Comparison of ENCODE assay signal across 8 mouse cellular contexts in genomic region chr17:24707801-24708425, GRCm38 (mm10). TPM values are rescaled to one million over a fixed set of nuclear protein-coding genes. Genes with fewer than 3 reads are reported as not detected.
DNase-seq lines count a peak whose midpoint lies in the region; ATAC-seq lines count a peak whose summit lies in the region.

No protein-coding gene starts in this region.

- H3K4me1 ChIP-seq in limb, embryonic 13.5 days = peaks cover 14% of the 10 kb centered on the region
- peaks cover 7% of the 10 kb centered on the region; the same call in 1 of the 2 replicates for H3K4me1 ChIP-seq in neural tube, embryonic 14.5 days (ENCODE audit: control insufficient read depth, insufficient read depth, low read length)

- H3K9me3 ChIP-seq in limb, embryonic 13.5 days = no peaks in the 10 kb centered on the region
- no peaks in the 10 kb centered on the region for H3K9me3 ChIP-seq in neural tube, embryonic 14.5 days (ENCODE audit: control insufficient read depth, low read length)

- ATAC-seq in erythroblast, adult 5-6 weeks (replicated peaks; ENCODE audit: low FRiP score, poor library complexity, severe bottlenecking) = peak; percentile 22
- peak; percentile 14; the same call in 1 of the 2 replicates for ATAC-seq in limb, embryonic 13.5 days (ENCODE audit: low FRiP score, low read depth)
- ATAC-seq in neural tube, embryonic 14.5 days (ENCODE audit: low read depth) = peak; percentile 51; the same call in 1 of the 2 replicates

- H3K9ac ChIP-seq in limb, embryonic 13.5 days = peak overlapping the region; percentile 81
- peak overlapping the region; percentile 68 for H3K9ac ChIP-seq in neural tube, embryonic 14.5 days (replicated peaks; ENCODE audit: low read depth, low read length)

- no peaks in the 10 kb centered on the region for H3K27me3 ChIP-seq in limb, embryonic 13.5 days
- no peaks in the 10 kb centered on the region for H3K27me3 ChIP-seq in neural tube, embryonic 14.5 days (ENCODE audit: control insufficient read depth, insufficient read depth, low read length)

- H3K4me2 ChIP-seq in limb, embryonic 13.5 days (replicated peaks) = peak overlapping the region; percentile 84
- H3K4me2 ChIP-seq in neural tube, embryonic 14.5 days (ENCODE audit: low read depth, low read length) = peak overlapping the region; percentile 89

- H3K4me3 ChIP-seq in limb, embryonic 13.5 days = peak overlapping the region; percentile 85
- peak overlapping the region; percentile 80 for H3K4me3 ChIP-seq in neural tube, embryonic 14.5 days (ENCODE audit: low read depth, low read length)

- DNase-seq in adrenal gland, postnatal 14 days = peak; percentile 38
- DNase-seq in adrenal gland, adult 2 months = no peak
- DNase-seq in 416B (ENCODE audit: low read depth) = peak; percentile 59
- no peak for DNase-seq in spleen, postnatal 4 days (ENCODE audit: low spot score in 2 of 2)
- DNase-seq in ovary, adult 18-20 months (ENCODE audit: low spot score) = no peak

- 6% methylated on average over 24 of the region's 24 CpGs for WGBS in limb, embryonic 13.5 days
- 7% methylated on average over 24 of the region's 24 CpGs for WGBS in neural tube, embryonic 14.5 days

- peak overlapping the region; percentile 67 for H3K27ac ChIP-seq in limb, embryonic 13.5 days
- peak overlapping the region; percentile 73 for H3K27ac ChIP-seq in neural tube, embryonic 14.5 days (ENCODE audit: low read depth, low read length)

- peaks cover 29% of the 10 kb centered on the region for H3K36me3 ChIP-seq in limb, embryonic 13.5 days
- H3K36me3 ChIP-seq in neural tube, embryonic 14.5 days (ENCODE audit: control insufficient read depth, insufficient read depth, low read length) = peaks cover 13% of the 10 kb centered on the region; the same call in 1 of the 2 replicates

RNA-seq across cellular contexts. Expression of gene Tbl3, which starts 0.5 kb away (rescaled TPM):
- 35.8 and 41.2 TPM in 2 replicates for total RNA-seq in adrenal gland, postnatal 14 days (2021)
- total RNA-seq in adrenal gland, adult 2 months (2021) = 10 to 100 TPM; 27.9 to 41.1 TPM
- polyA plus RNA-seq in adrenal gland, adult 2 months (2012; rRNA removed) = 49.0 and 63.2 TPM in 2 replicates
- 0.58 and 5.9 TPM in 2 replicates for total RNA-seq in erythroblast, adult 5-6 weeks (2015; ENCODE audit: low replicate concordance)
- 4.3 and 11.9 TPM in 2 replicates for total RNA-seq in erythroblast, adult 5-6 weeks (2017; ENCODE audit: low replicate concordance)
- polyA plus RNA-seq in limb, embryonic 13.5 days (2015; fragmentation: Nextera tagmentation; extraction: Ambion mirVana) = 79.8 and 84.6 TPM in 2 replicates
- polyA plus RNA-seq in neural tube, embryonic 14.5 days (2014; fragmentation: Nextera tagmentation; extraction: Ambion mirVana) = 59.9 and 70.1 TPM in 2 replicates

RNA-seq across cellular contexts. Expression of gene Rnf151, which starts 9.9 kb away (rescaled TPM):
- not detected in 2 replicates for total RNA-seq in adrenal gland, postnatal 14 days (2021)
- total RNA-seq in adrenal gland, adult 2 months (2021) = not detected
- 0.25 and 0.61 TPM in 2 replicates for polyA plus RNA-seq in adrenal gland, adult 2 months (2012; rRNA removed)
- not detected in 2 replicates for total RNA-seq in erythroblast, adult 5-6 weeks (2015; ENCODE audit: low replicate concordance)
- total RNA-seq in erythroblast, adult 5-6 weeks (2017; ENCODE audit: low replicate concordance) = not detected in 2 replicates
- not detected in 2 replicates for polyA plus RNA-seq in limb, embryonic 13.5 days (2015; fragmentation: Nextera tagmentation; extraction: Ambion mirVana)
- polyA plus RNA-seq in neural tube, embryonic 14.5 days (2014; fragmentation: Nextera tagmentation; extraction: Ambion mirVana) = not detected in 2 replicates

RNA-seq across cellular contexts. Expression of gene Rps2, which starts 10.0 kb away (rescaled TPM):
- total RNA-seq in adrenal gland, postnatal 14 days (2021) = 702 and 762 TPM in 2 replicates
- 100 to 1,000 TPM; 718 to 903 TPM for total RNA-seq in adrenal gland, adult 2 months (2021)
- 2,302 and 2,907 TPM in 2 replicates for polyA plus RNA-seq in adrenal gland, adult 2 months (2012; rRNA removed)
- total RNA-seq in erythroblast, adult 5-6 weeks (2015; ENCODE audit: low replicate concordance) = 1,254 and 1,636 TPM in 2 replicates
- 281 and 355 TPM in 2 replicates for total RNA-seq in erythroblast, adult 5-6 weeks (2017; ENCODE audit: low replicate concordance)
- polyA plus RNA-seq in limb, embryonic 13.5 days (2015; fragmentation: Nextera tagmentation; extraction: Ambion mirVana) = 1,267 and 1,298 TPM in 2 replicates
- polyA plus RNA-seq in neural tube, embryonic 14.5 days (2014; fragmentation: Nextera tagmentation; extraction: Ambion mirVana) = 742 and 744 TPM in 2 replicates

RNA-seq across cellular contexts. Expression of gene Noxo1, which starts 11.9 kb away (rescaled TPM):
- 3.6 and 5.7 TPM in 2 replicates for total RNA-seq in adrenal gland, postnatal 14 days (2021)
- total RNA-seq in adrenal gland, adult 2 months (2021) = 1 to 10 TPM; 2.8 to 6.4 TPM
- polyA plus RNA-seq in adrenal gland, adult 2 months (2012; rRNA removed) = 4.9 and 9.4 TPM in 2 replicates
- total RNA-seq in erythroblast, adult 5-6 weeks (2015; ENCODE audit: low replicate concordance) = not detected in 2 replicates
- total RNA-seq in erythroblast, adult 5-6 weeks (2017; ENCODE audit: low replicate concordance) = not detected in 2 replicates
- 2.5 and 3.1 TPM in 2 replicates for polyA plus RNA-seq in limb, embryonic 13.5 days (2015; fragmentation: Nextera tagmentation; extraction: Ambion mirVana)
- 1.3 and 3.3 TPM in 2 replicates for polyA plus RNA-seq in neural tube, embryonic 14.5 days (2014; fragmentation: Nextera tagmentation; extraction: Ambion mirVana)

RNA-seq across cellular contexts. Expression of gene Gfer, which starts 12.0 kb away (rescaled TPM):
- 36.0 and 39.3 TPM in 2 replicates for total RNA-seq in adrenal gland, postnatal 14 days (2021)
- 10 to 100 TPM; 37.7 to 41.6 TPM for total RNA-seq in adrenal gland, adult 2 months (2021)
- 40.7 and 43.1 TPM in 2 replicates for polyA plus RNA-seq in adrenal gland, adult 2 months (2012; rRNA removed)
- total RNA-seq in erythroblast, adult 5-6 weeks (2015; ENCODE audit: low replicate concordance) = 2.7 and 6.3 TPM in 2 replicates
- total RNA-seq in erythroblast, adult 5-6 weeks (2017; ENCODE audit: low replicate concordance) = 3.0 and 7.2 TPM in 2 replicates
- 46.6 and 48.1 TPM in 2 replicates for polyA plus RNA-seq in limb, embryonic 13.5 days (2015; fragmentation: Nextera tagmentation; extraction: Ambion mirVana)
- 37.0 and 40.1 TPM in 2 replicates for polyA plus RNA-seq in neural tube, embryonic 14.5 days (2014; fragmentation: Nextera tagmentation; extraction: Ambion mirVana)

Comparison
In these comparisons a context has a peak if more than half of its experiments do, and no peak if none do; other contexts are left out.
1. DNase-seq: peak in adrenal gland, postnatal 14 days (single experiment) and 416B (single experiment); none in adrenal gland, adult 2 months (single experiment), spleen, postnatal 4 days (0 of 2) and ovary, adult 18-20 months (single experiment).
2. Peak in every context shown above with its lines, with median percentiles within 50 percentile points of each other: ATAC-seq.